11 mouse cellular contexts compared by ENCODE assay signal in genomic region chr8:94992010-94992409, GRCm38 (mm10). TPM values are rescaled to one million over a fixed set of nuclear protein-coding genes. Genes with fewer than 3 reads are reported as not detected.
DNase-seq lines count a peak whose midpoint lies in the region; ATAC-seq and TF ChIP-seq lines count a peak whose summit lies in the region.
"Had no signal": no experiment of that assay in that cellular context is flagged by ENCODE, and none has a peak within 500 bp of the region (broad histone marks: within the 10 kb centered on the region; RNA-seq: fewer than 3 reads in every experiment).

No protein-coding gene starts in this region.

- no peak overlapping the region for H3K9ac ChIP-seq in kidney, embryonic 15.5 days
- H3K9ac ChIP-seq in hindbrain, postnatal 0 days (replicated peaks; ENCODE audit: low read length), result 0 out of 2 replicates have a peak overlapping the region, but pooled peaks have one; percentile 14

- no peak overlapping the region for H3ac ChIP-seq in myocyte (ENCODE audit: control insufficient read depth, insufficient read length)

- H3K9me3 ChIP-seq in kidney, embryonic 15.5 days (replicated peaks), result no peaks in the 10 kb centered on the region
- H3K9me3 ChIP-seq in forebrain, embryonic 10.5 days, result no peaks in the 10 kb centered on the region
- H3K9me3 ChIP-seq in hindbrain, postnatal 0 days (ENCODE audit: low read length), result no peaks in the 10 kb centered on the region

- H3K79me2 ChIP-seq in myocyte (ENCODE audit: control insufficient read depth, insufficient read depth), result no peaks in the 10 kb centered on the region

- no peak for TF ChIP-seq CTCF in hindbrain, postnatal 0 days (IDR thresholded peaks at IDR 0.05; ENCODE audit: low read depth)

- no peak overlapping the region for H3K4me3 ChIP-seq in kidney, embryonic 15.5 days (replicated peaks)
- no peak overlapping the region; the same call in 1 of the 2 replicates for H3K4me3 ChIP-seq in forebrain, embryonic 10.5 days
- H3K4me3 ChIP-seq in hindbrain, postnatal 0 days (ENCODE audit: low read length), result no peak overlapping the region
- H3K4me3 ChIP-seq in myocyte, result no peak overlapping the region

- H3K27me3 ChIP-seq in kidney, embryonic 15.5 days, result no peaks in the 10 kb centered on the region
- no peaks in the 10 kb centered on the region for H3K27me3 ChIP-seq in forebrain, embryonic 10.5 days (ENCODE audit: poor library complexity, severe bottlenecking)
- no peaks in the 10 kb centered on the region for H3K27me3 ChIP-seq in hindbrain, postnatal 0 days (ENCODE audit: insufficient read depth, low read length)
- H3K27me3 ChIP-seq in myocyte (ENCODE audit: control insufficient read depth, insufficient read depth, insufficient read length), result no peaks in the 10 kb centered on the region

- peaks cover 81% of the 10 kb centered on the region for H3K4me1 ChIP-seq in kidney, embryonic 15.5 days
- peaks cover 74% of the 10 kb centered on the region for H3K4me1 ChIP-seq in forebrain, embryonic 10.5 days
- peaks cover 58% of the 10 kb centered on the region for H3K4me1 ChIP-seq in hindbrain, postnatal 0 days (ENCODE audit: insufficient read depth, low read length)

- no peak for TF ChIP-seq POLR2A in myocyte (IDR thresholded peaks at IDR 0.05; ENCODE audit: insufficient read length, low read depth)

- no peak for DNase-seq in kidney, postnatal 14 days
- no peak for DNase-seq in forebrain, embryonic 10.5 days (ENCODE audit: extremely low spot score, low spot score)
- DNase-seq in hindbrain, postnatal 0 days (ENCODE audit: low spot score), result no peak
- no peak for DNase-seq in right cerebral cortex, postnatal 25 days
- DNase-seq in left cerebral cortex, postnatal 4 days, result no peak
- DNase-seq in embryo, embryonic 10 days (ENCODE audit: low spot score), result no peak
- DNase-seq: retina, postnatal 1 day; thymus, adult 18-20 months had no signal

- 84% methylated on average over 4 of the region's 4 CpGs for WGBS in kidney, embryonic 15.5 days
- WGBS in forebrain, embryonic 10.5 days, result 83% methylated on average over 4 of the region's 4 CpGs
- WGBS in hindbrain, postnatal 0 days, result 59% methylated on average over 4 of the region's 4 CpGs

- peak overlapping the region; percentile 49; the same call in 1 of the 2 replicates for H3K27ac ChIP-seq in kidney, embryonic 15.5 days
- peak overlapping the region; percentile 96 for H3K27ac ChIP-seq in forebrain, embryonic 10.5 days
- H3K27ac ChIP-seq in hindbrain, postnatal 0 days, result peak overlapping the region; percentile 95

- H3K36me3 ChIP-seq in kidney, embryonic 15.5 days, result no peaks in the 10 kb centered on the region
- no peaks in the 10 kb centered on the region; the same call in 1 of the 2 replicates for H3K36me3 ChIP-seq in forebrain, embryonic 10.5 days (replicated peaks)
- no peaks in the 10 kb centered on the region for H3K36me3 ChIP-seq in hindbrain, postnatal 0 days (ENCODE audit: insufficient read depth, low read length)
- no peaks in the 10 kb centered on the region for H3K36me3 ChIP-seq in myocyte (ENCODE audit: control insufficient read depth, insufficient read depth)

- intact Hi-C loops in left cerebral cortex, postnatal 4 days (cut with DNase I), result no loop called here

- H3K4me2 ChIP-seq in kidney, embryonic 15.5 days, result no peak overlapping the region
- H3K4me2 ChIP-seq in hindbrain, postnatal 0 days (ENCODE audit: low read depth, low read length), result no peak overlapping the region
- no peak overlapping the region for H3K4me2 ChIP-seq in myocyte (ENCODE audit: low read depth)

- no peak for ATAC-seq in kidney, embryonic 15.5 days (replicated peaks; ENCODE audit: low FRiP score)
- no peak for ATAC-seq in hindbrain, postnatal 0 days
- ATAC-seq: inflammation-experienced regulatory T-cells, adult 6 months had no signal

TF ChIP-seq in myocyte, 11 proteins besides CTCF, POLR2A, EP300 and RAD21:
- TF ChIP-seq MYOG (IDR thresholded peaks at IDR 0.05; ENCODE audit: control insufficient read depth in 1 of 3, insufficient read depth in 1 of 3, insufficient read length in 2 of 3, low read depth in 2 of 3) (peak; percentile 65 to 97 (median 84)), TCF3 (IDR thresholded peaks at IDR 0.05; ENCODE audit: insufficient read length, low read depth) (peak; percentile 92), SRF (IDR thresholded peaks at IDR 0.05; ENCODE audit: control insufficient read depth, insufficient read length, low read depth) (no peak), TCF12 (IDR thresholded peaks at IDR 0.05; ENCODE audit: insufficient read depth, poor library complexity, severe bottlenecking) (peak; percentile 76), MYOD1 (IDR thresholded peaks at IDR 0.05; ENCODE audit: control insufficient read depth in 1 of 3, insufficient read length in 2 of 3, low read depth in 2 of 3) (peak in 2 of 3 experiments; percentile 94 to 95)

RNA-seq across cellular contexts. Expression of gene Adgrg1, which starts 17.5 kb away (rescaled TPM):
- polyA plus RNA-seq in kidney, embryonic 15.5 days (2015; fragmentation: Nextera tagmentation; extraction: Ambion mirVana), result 41.7 and 44.8 TPM in 2 replicates
- polyA plus RNA-seq in forebrain, embryonic 10.5 days (2016; fragmentation: Nextera tagmentation; extraction: Ambion mirVana), result 94.8 and 107 TPM in 2 replicates
- 236 and 284 TPM in 2 replicates for total RNA-seq in hindbrain, postnatal 0 days (2014; rRNA removed)
- 105 TPM in 2 replicates for polyA plus RNA-seq in hindbrain, postnatal 0 days (2015; fragmentation: Nextera tagmentation; extraction: Ambion mirVana)
- 12.4 TPM for polyA plus RNA-seq in myocyte (2012; fragmentation: generic; extraction: Trizol)
- 100 to 1,000 TPM; 125 to 153 TPM for total RNA-seq in left cerebral cortex, postnatal 4 days (2021)

RNA-seq across cellular contexts. Expression of gene Adgrg3, which starts 25.5 kb away (rescaled TPM):
- polyA plus RNA-seq in kidney, embryonic 15.5 days (2015; fragmentation: Nextera tagmentation; extraction: Ambion mirVana), result 4.8 TPM in 2 replicates
- polyA plus RNA-seq in forebrain, embryonic 10.5 days (2016; fragmentation: Nextera tagmentation; extraction: Ambion mirVana), result 4.9 and 5.2 TPM in 2 replicates
- total RNA-seq in hindbrain, postnatal 0 days (2014; rRNA removed), result 1.3 TPM in 2 replicates
- 0.52 and 0.54 TPM in 2 replicates for polyA plus RNA-seq in hindbrain, postnatal 0 days (2015; fragmentation: Nextera tagmentation; extraction: Ambion mirVana)
- polyA plus RNA-seq in myocyte (2012; fragmentation: generic; extraction: Trizol), result 9.1 TPM
- 1 to 10 TPM; 1.1 to 2.1 TPM for total RNA-seq in left cerebral cortex, postnatal 4 days (2021)
